Mouse (Mus musculus) lung, adult 2 months (tissue): ENCODE results near the gene Rbm15.

ENCODE experiments used
- CTCF ChIP-seq: fragments of 200-500 bp; IDR thresholded peaks from 2 replicates; pipeline ENCODE4 v1.5.1; 2011; ENCODE audit warnings: mild to moderate bottlenecking, low read length, control low read depth; ENCODE audit not compliant: insufficient read depth
- POLR2A ChIP-seq: fragments of 200-500 bp; IDR thresholded peaks from 2 replicates; pipeline ENCODE4 v1.6.1; 2011; ENCODE audit warnings: low read depth, mild to moderate bottlenecking, control low read depth, low read length, borderline replicate concordance; ENCODE audit errors: extremely low read depth

DNA sequence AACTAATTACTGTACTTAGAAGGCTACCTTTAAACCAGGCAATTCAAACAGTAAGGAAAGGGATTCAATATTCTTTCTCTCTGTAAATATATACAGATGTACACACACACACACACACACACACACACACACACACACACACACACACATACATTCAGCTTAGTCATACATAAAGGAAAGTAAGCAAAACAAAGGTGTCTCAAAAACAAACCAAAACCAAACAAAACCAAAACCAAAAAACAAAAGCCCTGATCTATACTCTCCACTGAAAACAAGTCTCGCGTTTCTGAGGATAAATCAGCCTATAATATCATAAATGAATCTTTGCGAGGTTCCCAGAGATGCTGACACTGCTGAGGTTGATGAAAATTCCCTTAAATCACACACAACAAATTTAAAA lies 16.1 kb downstream of the Rbm15 start:
- no peak for TF ChIP-seq CTCF
- TF ChIP-seq POLR2A = no peak
